In the genomic region with DNA sequence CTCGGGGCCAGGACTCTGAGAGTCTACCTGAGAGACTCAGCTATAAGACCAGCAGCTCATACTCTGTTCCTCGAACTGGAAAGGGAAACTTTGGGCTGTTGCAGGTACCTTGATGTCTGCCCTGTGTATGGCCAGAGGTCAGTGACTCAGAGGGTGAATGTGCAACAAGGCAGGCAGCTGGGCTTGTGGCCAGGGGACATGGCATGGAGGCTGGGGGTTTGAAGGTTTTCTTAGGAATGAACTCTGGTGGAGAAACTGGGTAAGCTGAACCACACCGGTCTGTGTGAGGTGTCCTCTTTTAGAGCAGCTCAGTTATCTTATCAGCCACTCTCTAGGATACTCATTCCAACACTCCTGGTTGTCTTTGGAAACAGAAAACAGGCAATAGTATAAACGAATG, we compare ENCODE assay signal across 30 mouse cellular contexts.
DNase-seq lines count a peak whose midpoint lies in the region; ATAC-seq and TF ChIP-seq lines count a peak whose summit lies in the region.
"Had no signal": no experiment of that assay in that cellular context is flagged by ENCODE, and none has a peak within 500 bp of the region (broad histone marks: within the 10 kb centered on the region; RNA-seq: fewer than 3 reads in every experiment).

No protein-coding gene starts in this region.

- no peak for TF ChIP-seq CTCF in stomach, postnatal 0 days (IDR thresholded peaks at IDR 0.05; ENCODE audit: low read depth)

- TF ChIP-seq EP300 in stomach, postnatal 0 days (optimal IDR thresholded peaks at IDR 0.05): no peak

- no peaks in the 10 kb centered on the region for H3K4me1 ChIP-seq in stomach, postnatal 0 days (replicated peaks; ENCODE audit: control insufficient read depth, insufficient read depth)
- no peaks in the 10 kb centered on the region for H3K4me1 ChIP-seq in liver, embryonic 11.5 days (replicated peaks; ENCODE audit: control insufficient read depth, insufficient read depth, low read length)
- H3K4me1 ChIP-seq: embryonic facial prominence, embryonic 12.5 days; hindbrain, embryonic 12.5 days; limb, embryonic 12.5 days; liver, embryonic 13.5 days; neural tube, embryonic 15.5 days had no signal

- no peak overlapping the region for H3K9ac ChIP-seq in stomach, postnatal 0 days (ENCODE audit: low read length)
- H3K9ac ChIP-seq in liver, embryonic 11.5 days (ENCODE audit: low read depth, low read length): no peak overlapping the region
- H3K9ac ChIP-seq: embryonic facial prominence, embryonic 12.5 days; hindbrain, embryonic 12.5 days; limb, embryonic 12.5 days; liver, embryonic 13.5 days; neural tube, embryonic 15.5 days had no signal

- no peaks in the 10 kb centered on the region for H3K79me2 ChIP-seq in myocyte (ENCODE audit: control insufficient read depth, insufficient read depth)

- H3ac ChIP-seq in myocyte (ENCODE audit: control insufficient read depth, insufficient read length): no peak overlapping the region

- H3K36me3 ChIP-seq in myocyte (ENCODE audit: control insufficient read depth, insufficient read depth): no peaks in the 10 kb centered on the region
- H3K36me3 ChIP-seq in stomach, postnatal 0 days (ENCODE audit: control insufficient read depth, insufficient read depth, low read length): no peaks in the 10 kb centered on the region
- no peaks in the 10 kb centered on the region for H3K36me3 ChIP-seq in liver, embryonic 11.5 days (ENCODE audit: control insufficient read depth, insufficient read depth, low read length)
- H3K36me3 ChIP-seq: embryonic facial prominence, embryonic 12.5 days; hindbrain, embryonic 12.5 days; limb, embryonic 12.5 days; liver, embryonic 13.5 days; neural tube, embryonic 15.5 days had no signal

- 58% methylated on average over 4 of the region's 4 CpGs for WGBS in stomach, postnatal 0 days
- 53% methylated on average over 4 of the region's 4 CpGs for WGBS in liver, embryonic 11.5 days

- H3K9me3 ChIP-seq in stomach, postnatal 0 days (ENCODE audit: control insufficient read depth, low read length): no peaks in the 10 kb centered on the region
- H3K9me3 ChIP-seq in liver, embryonic 11.5 days (ENCODE audit: control insufficient read depth, low read length): no peaks in the 10 kb centered on the region
- H3K9me3 ChIP-seq: embryonic facial prominence, embryonic 12.5 days; hindbrain, embryonic 12.5 days; limb, embryonic 12.5 days; liver, embryonic 13.5 days; neural tube, embryonic 15.5 days had no signal

- DNase-seq in adrenal gland, adult 2 months: peak; percentile 50
- no peak for DNase-seq in adrenal gland, postnatal 4 days (ENCODE audit: low spot score in 2 of 2)
- DNase-seq in NIH3T3 (ENCODE audit: low read depth): peak; percentile 67
- peak; percentile 13 for DNase-seq in adrenal gland, postnatal 14 days
- DNase-seq in stomach, postnatal 0 days (ENCODE audit: low spot score): no peak
- no peak for DNase-seq in liver, embryonic 11.5 days (ENCODE audit: low spot score)
- DNase-seq in layer of hippocampus, adult 9-10 months (ENCODE audit: low spot score): no peak
- DNase-seq: cerebellum, adult 11-12 months; cerebellum, adult 9-11 months; embryo, embryonic 11 days; gastrocnemius, adult 2 months; heart, postnatal 36 days; liver, embryonic 13.5 days; lung, adult 2 months; lung, postnatal 10 days; midbrain, embryonic 14.5 days; retina, postnatal 1 day; right cerebral cortex, postnatal 14 days; thymus, adult 18-20 months; thymus, postnatal 25 days had no signal

- peak overlapping the region; percentile 72 for H3K4me2 ChIP-seq in myocyte (ENCODE audit: low read depth)
- H3K4me2 ChIP-seq in stomach, postnatal 0 days (replicated peaks; ENCODE audit: low read depth): no peak overlapping the region
- no peak overlapping the region for H3K4me2 ChIP-seq in liver, embryonic 11.5 days
- H3K4me2 ChIP-seq: embryonic facial prominence, embryonic 12.5 days; hindbrain, embryonic 12.5 days; limb, embryonic 12.5 days; liver, embryonic 13.5 days; neural tube, embryonic 15.5 days had no signal

- H3K27me3 ChIP-seq in myocyte (ENCODE audit: control insufficient read depth, insufficient read depth, insufficient read length): no peaks in the 10 kb centered on the region
- H3K27me3 ChIP-seq in stomach, postnatal 0 days (ENCODE audit: control insufficient read depth, insufficient read depth, low read length): no peaks in the 10 kb centered on the region
- H3K27me3 ChIP-seq in liver, embryonic 11.5 days (replicated peaks; ENCODE audit: control insufficient read depth, insufficient read depth, low read length): no peaks in the 10 kb centered on the region
- H3K27me3 ChIP-seq: embryonic facial prominence, embryonic 12.5 days; hindbrain, embryonic 12.5 days; limb, embryonic 12.5 days; liver, embryonic 13.5 days; neural tube, embryonic 15.5 days had no signal

- H3K4me3 ChIP-seq in myocyte: no peak overlapping the region
- H3K4me3 ChIP-seq in stomach, postnatal 0 days (ENCODE audit: low read depth, low read length): no peak overlapping the region
- H3K4me3 ChIP-seq in liver, embryonic 11.5 days (ENCODE audit: low read depth, low read length): no peak overlapping the region
- H3K4me3 ChIP-seq: embryonic facial prominence, embryonic 12.5 days; gastrocnemius, adult 2 months; hindbrain, embryonic 12.5 days; limb, embryonic 12.5 days; liver, embryonic 13.5 days; neural tube, embryonic 15.5 days had no signal

- no peak for TF ChIP-seq POLR2A in myocyte (IDR thresholded peaks at IDR 0.05; ENCODE audit: insufficient read length, low read depth)

- no peak for ATAC-seq in stomach, postnatal 0 days (ENCODE audit: low FRiP score, low TSS enrichment)
- ATAC-seq in liver, embryonic 11.5 days (replicated peaks; ENCODE audit: low FRiP score): no peak
- ATAC-seq: CD4-positive, CD25-positive, alpha-beta regulatory T cell, adult 4 months; forebrain, embryonic 16.5 days; hindbrain, postnatal 0 days; intestine, embryonic 16.5 days had no signal

- no peak overlapping the region for H3K27ac ChIP-seq in stomach, postnatal 0 days (replicated peaks)
- H3K27ac ChIP-seq in liver, embryonic 11.5 days (ENCODE audit: low read depth, low read length): no peak overlapping the region
- H3K27ac ChIP-seq: embryonic facial prominence, embryonic 12.5 days; gastrocnemius, adult 2 months; hindbrain, embryonic 12.5 days; hindbrain, postnatal 0 days; limb, embryonic 12.5 days; liver, embryonic 13.5 days; macrophage; neural tube, embryonic 15.5 days had no signal

TF ChIP-seq in myocyte, 11 proteins besides CTCF, POLR2A, EP300 and RAD21:
- peak in 2 of 3 experiments; percentile 13 to 56 for TF ChIP-seq MYOD1 (IDR thresholded peaks at IDR 0.05; ENCODE audit: control insufficient read depth in 1 of 3, insufficient read length in 2 of 3, low read depth in 2 of 3)
- no peak for TF ChIP-seq REST (IDR thresholded peaks at IDR 0.05; ENCODE audit: insufficient read depth, insufficient read length)
- no peak for TF ChIP-seq E2F4 (IDR thresholded peaks at IDR 0.05; ENCODE audit: insufficient read depth)
- no peak for TF ChIP-seq USF1 (IDR thresholded peaks at IDR 0.05; ENCODE audit: low read depth)
- TF ChIP-seq SRF (IDR thresholded peaks at IDR 0.05; ENCODE audit: control insufficient read depth, insufficient read length, low read depth): no peak
- TF ChIP-seq MYOG (IDR thresholded peaks at IDR 0.05; ENCODE audit: control insufficient read depth in 1 of 3, insufficient read depth in 1 of 3, insufficient read length in 2 of 3, low read depth in 2 of 3): peak in 2 of 3 experiments; percentile 12 to 58
- no peak for TF ChIP-seq TCF12 (IDR thresholded peaks at IDR 0.05; ENCODE audit: insufficient read depth, poor library complexity, severe bottlenecking)
- TF ChIP-seq CEBPB (IDR thresholded peaks at IDR 0.05; ENCODE audit: insufficient read depth, poor library complexity, severe bottlenecking): peak; percentile 47; the same call in 1 of the 2 replicates
- TF ChIP-seq TCF3 (IDR thresholded peaks at IDR 0.05; ENCODE audit: insufficient read length, low read depth): no peak

Comparison
In these comparisons a context has a peak if more than half of its experiments do, and no peak if none do; other contexts are left out.
1. DNase-seq: peak in adrenal gland, adult 2 months (single experiment), NIH3T3 (single experiment) and adrenal gland, postnatal 14 days (single experiment); none in adrenal gland, postnatal 4 days (0 of 2), stomach, postnatal 0 days (single experiment), liver, embryonic 11.5 days (single experiment) and layer of hippocampus, adult 9-10 months (single experiment).